Mouse (Mus musculus) forebrain, embryonic 14.5 days (tissue): ENCODE measurements around the gene Sft2d1. TPM values are rescaled to one million over a fixed set of nuclear protein-coding genes. Genes with fewer than 3 reads are reported as not detected.

Source experiments
- ATAC-seq: fragments of 200-750 bp; cut with Nextera tagmentation; 2 replicates; pipeline ENCODE4 v1.8.0; 2017; ENCODE audit warnings: mild to moderate bottlenecking, moderate library complexity
- DNase-seq: peaks from one replicate; pipeline ENCODE4 v3.0.0-alpha.2; 2015; ENCODE audit warnings: low spot score
- H3K27ac ChIP-seq: fragments of 300-500 bp; sonication (generic); 2 replicates; pipeline ENCODE4 v1.5.1; 2014; ENCODE audit warnings: low read depth, mild to moderate bottlenecking, control low read depth, low read length, moderate library complexity
- H3K27me3 ChIP-seq: fragments of 300-500 bp; sonication (generic); replicated peaks from 2 replicates; pipeline ENCODE4 v1.6.1; 2014; ENCODE audit warnings: low read length, control low read depth, mixed read lengths; ENCODE audit not compliant: control insufficient read depth, insufficient read depth
- H3K36me3 ChIP-seq: fragments of 300-500 bp; sonication (generic); 2 replicates; pipeline ENCODE4 v1.6.1; 2014; ENCODE audit warnings: low read length, control low read depth; ENCODE audit not compliant: control insufficient read depth, insufficient read depth
- H3K4me1 ChIP-seq: fragments of 300-500 bp; sonication (generic); 2 replicates; pipeline ENCODE4 v1.6.1; 2014; ENCODE audit warnings: antibody characterized with exemption, low read length, control low read depth; ENCODE audit not compliant: control insufficient read depth, insufficient read depth
- H3K4me2 ChIP-seq: fragments of 300-500 bp; sonication (generic); 2 replicates; pipeline ENCODE4 v1.6.1; 2014; ENCODE audit warnings: mild to moderate bottlenecking, control low read depth, low read length
- H3K4me3 ChIP-seq: fragments of 300-500 bp; sonication (generic); 2 replicates; pipeline ENCODE4 v1.5.1; 2014; ENCODE audit warnings: low read depth, low read length, control low read depth
- H3K9ac ChIP-seq: fragments of 300-500 bp; sonication (generic); 2 replicates; pipeline ENCODE4 v1.6.1; 2014; ENCODE audit warnings: mild to moderate bottlenecking, low read length, control low read depth, moderate library complexity
- H3K9me3 ChIP-seq: fragments of 300-500 bp; sonication (generic); replicated peaks from 2 replicates; pipeline ENCODE4 v1.6.1; 2016; ENCODE audit warnings: low read length, control low read depth, mixed read lengths; ENCODE audit not compliant: control insufficient read depth
- WGBS: fragments of 180-500 bp; shearing (Covaris S2); extraction: QIAGEN DNeasy Blood & Tissue Kit; methylation state at CpG from one replicate; pipeline ENCODE4 v1.1.7; 2014; 5-methylcytosine and 5-hydroxymethylcytosine counted together
- polyA plus RNA-seq: library from polyadenylated mRNA; unstranded; fragments of >200 nt; fragmentation: Nextera tagmentation; extraction: Ambion mirVana; gene quantifications from 2 replicates; pipeline ENCODE4 v1.2.1, GENCODE M21; 2014

Gene Sft2d1
- polyA plus RNA-seq, 1 experiment from 2014 or later: 159 TPM

- no peak overlapping the region for H3K4me2 ChIP-seq
- no peak for ATAC-seq
- H3K9ac ChIP-seq: no peak overlapping the region
- H3K4me1 ChIP-seq: no peaks in the 10 kb centered on the region
- no peak overlapping the region for H3K4me3 ChIP-seq
- 89% methylated on average over 9 of the region's 9 CpGs for WGBS
- H3K27me3 ChIP-seq: no peaks in the 10 kb centered on the region
- H3K27ac ChIP-seq: no peak overlapping the region
- H3K9me3 ChIP-seq: no peaks in the 10 kb centered on the region
- H3K36me3 ChIP-seq: peaks cover 7% of the 10 kb centered on the region; the same call in 1 of the 2 replicates
- DNase-seq: no peak
These were observed 14.5 kb upstream of the Sft2d1 start for GRCm38 (mm10) chr17:8296313-8296844.

GRCm38 (mm10) chr17:8297746-8298145 lies 13.2 kb upstream of the Sft2d1 start:
- Histone ChIP-seq H3K27me3 (no peaks in the 10 kb centered on the region), H3K27ac (no peak overlapping the region), H3K9me3 (no peaks in the 10 kb centered on the region), H3K4me3 (no peak overlapping the region), H3K4me2 (no peak overlapping the region), H3K9ac (no peak overlapping the region), H3K4me1 (no peaks in the 10 kb centered on the region), H3K36me3 (peaks cover 7% of the 10 kb centered on the region; the same call in 1 of the 2 replicates)
- DNase-seq (no peak), ATAC-seq (no peak)
- WGBS: 86% methylated on average over 5 of the region's 5 CpGs

GRCm38 (mm10) chr17:8298281-8298680 lies 12.6 kb upstream of the Sft2d1 start:
- H3K36me3 ChIP-seq: peaks cover 7% of the 10 kb centered on the region; the same call in 1 of the 2 replicates
- no peak overlapping the region for H3K4me2 ChIP-seq
- H3K27me3 ChIP-seq: no peaks in the 10 kb centered on the region
- DNase-seq (no peak), ATAC-seq (no peak)
- no peak overlapping the region for H3K9ac ChIP-seq
- no peaks in the 10 kb centered on the region for H3K4me1 ChIP-seq
- 84% methylated on average over 2 of the region's 2 CpGs for WGBS
- no peaks in the 10 kb centered on the region for H3K9me3 ChIP-seq
- no peak overlapping the region for H3K27ac ChIP-seq
- H3K4me3 ChIP-seq: no peak overlapping the region

- DNase-seq: no peak
- ATAC-seq: no peak
- H3K9ac ChIP-seq: no peak overlapping the region
These were observed 11.4 kb upstream of the Sft2d1 start for GRCm38 (mm10) chr17:8299524-8299923.

GRCm38 (mm10) chr17:8301515-8301914 lies 9.4 kb upstream of the Sft2d1 start:
- Histone ChIP-seq H3K36me3 (peaks cover 7% of the 10 kb centered on the region; the same call in 1 of the 2 replicates), H3K9ac (no peak overlapping the region)

More at GRCm38 (mm10) chr17:8299524-8299923, 11.4 kb upstream of the Sft2d1 start:
- Histone ChIP-seq H3K27me3 (no peaks in the 10 kb centered on the region), H3K9me3 (no peaks in the 10 kb centered on the region), H3K4me1 (no peaks in the 10 kb centered on the region), H3K27ac (no peak overlapping the region), H3K4me3 (no peak overlapping the region), H3K4me2 (no peak overlapping the region), H3K36me3 (peaks cover 7% of the 10 kb centered on the region; the same call in 1 of the 2 replicates)

GRCm38 (mm10) chr17:8302772-8303438 lies 8.0 kb upstream of the Sft2d1 start:
- ATAC-seq (no peak), DNase-seq (no peak)

More at GRCm38 (mm10) chr17:8301515-8301914, 9.4 kb upstream of the Sft2d1 start:
- no peak overlapping the region for H3K4me3 ChIP-seq
- H3K4me1 ChIP-seq: no peaks in the 10 kb centered on the region
- ATAC-seq (no peak), DNase-seq (no peak)
- WGBS: 71% methylated on average over 4 of the region's 4 CpGs
- no peak overlapping the region for H3K4me2 ChIP-seq
- no peaks in the 10 kb centered on the region for H3K27me3 ChIP-seq
- H3K27ac ChIP-seq: no peak overlapping the region
- H3K9me3 ChIP-seq: no peaks in the 10 kb centered on the region

GRCm38 (mm10) chr17:8303671-8304070 lies 7.2 kb upstream of the Sft2d1 start:
- WGBS: 76% methylated on average over 5 of the region's 5 CpGs
- H3K27me3 ChIP-seq: no peaks in the 10 kb centered on the region
- ATAC-seq (no peak), DNase-seq (no peak)
- no peaks in the 10 kb centered on the region for H3K36me3 ChIP-seq
- no peaks in the 10 kb centered on the region for H3K9me3 ChIP-seq
- H3K9ac ChIP-seq: no peak overlapping the region
- no peak overlapping the region for H3K4me2 ChIP-seq
- H3K27ac ChIP-seq: no peak overlapping the region
- no peaks in the 10 kb centered on the region for H3K4me1 ChIP-seq
- H3K4me3 ChIP-seq: no peak overlapping the region

More at GRCm38 (mm10) chr17:8302772-8303438, 8.0 kb upstream of the Sft2d1 start:
- no peaks in the 10 kb centered on the region for H3K27me3 ChIP-seq
- no peak overlapping the region for H3K9ac ChIP-seq
- WGBS: 77% methylated on average over 7 of the region's 7 CpGs
- no peaks in the 10 kb centered on the region for H3K4me1 ChIP-seq
- no peaks in the 10 kb centered on the region for H3K9me3 ChIP-seq
- H3K36me3 ChIP-seq: peaks cover 4% of the 10 kb centered on the region; the same call in 1 of the 2 replicates
- H3K4me3 ChIP-seq: no peak overlapping the region
- H3K27ac ChIP-seq: no peak overlapping the region
- no peak overlapping the region for H3K4me2 ChIP-seq

GRCm38 (mm10) chr17:8305801-8306200 lies 5.1 kb upstream of the Sft2d1 start:
- DNase-seq: no peak
- no peak overlapping the region for H3K4me3 ChIP-seq
- no peaks in the 10 kb centered on the region for H3K27me3 ChIP-seq
- H3K9ac ChIP-seq: no peak overlapping the region
- H3K27ac ChIP-seq: no peak overlapping the region
- 35% methylated on average over 3 of the region's 3 CpGs for WGBS
- no peak overlapping the region for H3K4me2 ChIP-seq
- H3K9me3 ChIP-seq: no peaks in the 10 kb centered on the region
- H3K4me1 ChIP-seq: no peaks in the 10 kb centered on the region
- ATAC-seq: no peak
- H3K36me3 ChIP-seq: no peaks in the 10 kb centered on the region

GRCm38 (mm10) chr17:8311751-8312150 lies 849 bp downstream of the Sft2d1 start:
- H3K4me2 ChIP-seq: peak overlapping the region; percentile 71
- H3K27me3 ChIP-seq: no peaks in the 10 kb centered on the region
- no peak overlapping the region for H3K27ac ChIP-seq
- H3K36me3 ChIP-seq: no peaks in the 10 kb centered on the region
- H3K9ac ChIP-seq: peak overlapping the region; percentile 79
- no peaks in the 10 kb centered on the region for H3K9me3 ChIP-seq
- ATAC-seq: no peak
- H3K4me1 ChIP-seq: peaks cover 10% of the 10 kb centered on the region
- WGBS: 61% methylated on average over 3 of the region's 3 CpGs
- no peak for DNase-seq
- H3K4me3 ChIP-seq: peak overlapping the region; percentile 83
